Mouse (Mus musculus) cerebellum, adult 2 months (tissue): ENCODE measurements at regions not wholly inside any gene's neighbourhood (a gene's known extent, or its start where the extent isn't known, plus 50 kb on each side); places are given as distances from the start of the nearest gene placed in this dataset.
"Not testable (repeated sequence)": the region's sequence is repeated elsewhere in the genome, so short reads cannot be mapped to it uniquely, and the experiment has no call there.

Experiments
- DNase-seq, 2 experiments: peaks; one replicate each; pipeline ENCODE4 v3.0.0; 2021
- H3K27ac ChIP-seq: fragments of 200-500 bp; 2 replicates; pipeline ENCODE4 v1.5.1; 2012; ENCODE audit warnings: low read length, control low read depth, inconsistent platforms; ENCODE audit not compliant: insufficient read depth
- H3K27me3 ChIP-seq: fragments of 200-500 bp; 2 replicates; pipeline ENCODE4 v1.6.1; 2012; ENCODE audit warnings: inconsistent platforms, mild to moderate bottlenecking, low read length, moderate library complexity; ENCODE audit not compliant: control insufficient read depth, insufficient read depth
- H3K4me1 ChIP-seq: fragments of 200-500 bp; 2 replicates; pipeline ENCODE4 v1.6.1; 2011; ENCODE audit warnings: low read length; ENCODE audit not compliant: control insufficient read depth, insufficient read depth
- H3K4me3 ChIP-seq: fragments of 200-500 bp; replicated peaks from 2 replicates; pipeline ENCODE3; 2011; ENCODE audit warnings: mild to moderate bottlenecking, low read depth, low read length, control low read depth; ENCODE audit not compliant: insufficient read depth
- CTCF ChIP-seq: fragments of 200-500 bp; IDR thresholded peaks from 2 replicates; pipeline ENCODE4 v1.5.1; 2011; ENCODE audit warnings: low read depth, mild to moderate bottlenecking, control low read depth, low read length, moderate library complexity, borderline replicate concordance; ENCODE audit not compliant: insufficient read depth
- POLR2A ChIP-seq: fragments of 200-500 bp; IDR thresholded peaks from 2 replicates; pipeline ENCODE4 v1.6.1; 2011; ENCODE audit warnings: low read length, control low read depth, borderline replicate concordance; ENCODE audit not compliant: insufficient read depth
- WGBS: fragments of 180-500 bp; shearing (Covaris S2); methylation state at CpG from one replicate; pipeline ENCODE4 v1.1.7; 2018; 5-methylcytosine and 5-hydroxymethylcytosine counted together

DNA sequence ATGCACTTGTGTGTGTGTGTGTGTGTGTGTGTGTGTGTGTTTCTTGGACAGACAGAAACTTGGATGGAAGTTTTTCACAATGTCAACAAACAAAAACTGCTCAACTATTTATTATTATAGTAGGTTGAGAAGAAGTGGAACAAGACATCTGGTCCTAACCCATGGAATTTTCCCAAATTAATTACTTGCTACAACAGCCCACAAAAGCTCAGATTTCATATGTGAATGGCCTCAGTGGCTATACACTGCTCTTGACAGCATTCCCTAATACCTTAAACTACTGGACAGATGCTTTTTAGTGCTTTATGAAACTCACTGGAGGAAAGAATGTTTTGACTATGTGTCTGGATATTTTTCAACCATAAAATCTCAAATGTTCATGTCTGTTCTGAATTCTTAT, 2009.5 kb upstream of the Pcdh17 start:
- Histone ChIP-seq H3K27ac (no peak overlapping the region), H3K4me1 (no peaks in the 10 kb centered on the region), H3K4me3 (no peak overlapping the region), H3K27me3 (no peaks in the 10 kb centered on the region)
- no peak for DNase-seq
- TF ChIP-seq POLR2A (no peak), CTCF (no peak)

DNA sequence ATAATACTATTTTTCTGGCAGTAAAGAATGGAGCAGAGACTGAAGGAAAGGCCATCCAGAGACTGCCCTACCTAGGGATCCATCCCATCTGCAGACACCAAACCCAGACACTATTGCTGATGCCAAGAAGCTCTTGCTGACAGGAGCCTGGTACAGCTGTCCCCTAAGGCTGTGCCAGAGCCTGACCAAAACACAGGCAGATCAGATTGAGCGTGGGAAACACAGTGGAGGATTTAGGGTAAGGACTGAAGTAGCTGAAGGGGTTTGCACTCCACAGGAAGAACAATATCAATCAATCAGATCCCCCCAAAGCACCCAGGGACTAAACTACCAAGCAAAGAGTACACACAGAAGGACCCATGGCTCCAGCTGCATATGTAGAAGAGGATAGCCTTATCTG, 1994.5 kb upstream of the Pcdh17 start:
- H3K27me3 ChIP-seq, H3K4me3 ChIP-seq, H3K27ac ChIP-seq, H3K4me1 ChIP-seq: not testable (repeated sequence)
- DNase-seq = peak; percentile 58 to 81
- 6% methylated on average over 1 of the region's 1 CpGs for WGBS

DNA sequence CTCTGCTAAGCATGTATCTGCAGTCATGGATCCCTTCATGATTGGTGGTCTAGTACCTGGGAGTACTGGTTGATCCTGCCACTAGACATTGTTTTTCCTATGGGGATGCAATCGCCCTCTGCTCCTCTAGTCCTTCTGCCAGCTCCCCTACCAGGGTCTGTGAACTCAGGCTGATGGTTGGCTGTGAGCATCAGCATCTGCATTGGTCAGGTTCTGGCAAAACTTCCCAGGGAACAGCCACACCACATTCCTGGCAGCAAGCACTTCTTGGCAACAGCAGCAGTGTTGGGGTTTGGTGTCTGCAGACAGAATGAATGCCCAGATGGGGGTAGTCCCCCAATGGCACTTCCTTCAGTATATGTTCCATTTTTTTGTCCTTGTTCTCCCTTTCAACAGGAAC, 1989.9 kb upstream of the Pcdh17 start:
- WGBS = 38% methylated on average over 1 of the region's 1 CpGs
- no peak overlapping the region for H3K27ac ChIP-seq
- no peak for DNase-seq
- no peak for TF ChIP-seq POLR2A
- no peak for TF ChIP-seq CTCF
- no peaks in the 10 kb centered on the region for H3K4me1 ChIP-seq
- no peak overlapping the region for H3K4me3 ChIP-seq
- no peaks in the 10 kb centered on the region for H3K27me3 ChIP-seq

- 63% methylated on average over 1 of the region's 1 CpGs for WGBS
- H3K27ac ChIP-seq = no peak overlapping the region
- no peaks in the 10 kb centered on the region for H3K27me3 ChIP-seq
- H3K4me1 ChIP-seq = no peaks in the 10 kb centered on the region
- TF ChIP-seq POLR2A (no peak), CTCF (no peak)
- H3K4me3 ChIP-seq = no peak overlapping the region
- DNase-seq = no peak
Measured at GRCm38 (mm10) chr14:82466708-82467107, 1976.7 kb upstream of the Pcdh17 start.
